Mouse (Mus musculus) heart, postnatal 0 days (tissue): ENCODE results near the gene Wdr45b. TPM values are rescaled to one million over a fixed set of nuclear protein-coding genes. Genes with fewer than 3 reads are reported as not detected.
"Not testable (repeated sequence)": the region's sequence is repeated elsewhere in the genome, so short reads cannot be mapped to it uniquely, and the experiment has no call there.

Experiments
- ATAC-seq: fragments of 200-750 bp; cut with Nextera tagmentation; 2 replicates; pipeline ENCODE4 v1.8.0; 2017; ENCODE audit warnings: low read depth, moderate number of reproducible peaks, moderate library complexity; ENCODE audit not compliant: insufficient read depth
- DNase-seq: peaks from one replicate; pipeline ENCODE4 v3.0.0-alpha.2; 2016; ENCODE audit warnings: low spot score
- H3K27ac ChIP-seq: fragments of 300-500 bp; sonication (generic); 2 replicates; pipeline ENCODE4 v1.5.1; 2014; ENCODE audit warnings: low read depth, mild to moderate bottlenecking
- H3K27me3 ChIP-seq: fragments of 300-500 bp; sonication (generic); 2 replicates; pipeline ENCODE4 v1.6.1; 2014; ENCODE audit warnings: low read length, mixed read lengths; ENCODE audit not compliant: control insufficient read depth, insufficient read depth
- H3K36me3 ChIP-seq: fragments of 300-500 bp; sonication (generic); replicated peaks from 2 replicates; pipeline ENCODE4 v1.6.1; 2014; ENCODE audit warnings: low read length, mixed read lengths; ENCODE audit not compliant: control insufficient read depth, insufficient read depth
- H3K4me1 ChIP-seq: fragments of 300-500 bp; sonication (generic); 2 replicates; pipeline ENCODE4 v1.6.1; 2014; ENCODE audit warnings: antibody characterized with exemption; ENCODE audit not compliant: control insufficient read depth, insufficient read depth
- H3K4me2 ChIP-seq: fragments of 300-500 bp; sonication (generic); 2 replicates; pipeline ENCODE4 v1.6.1; 2014; ENCODE audit warnings: low read depth, mild to moderate bottlenecking, low read length, moderate library complexity
- H3K4me3 ChIP-seq: fragments of 300-500 bp; sonication (generic); 2 replicates; pipeline ENCODE4 v1.5.1; 2014; ENCODE audit warnings: low read depth, low read length
- H3K9ac ChIP-seq: fragments of 300-500 bp; sonication (generic); replicated peaks from 2 replicates; pipeline ENCODE4 v1.6.1; 2014; ENCODE audit warnings: low read depth, low read length, mixed read lengths
- H3K9me3 ChIP-seq: fragments of 300-500 bp; sonication (generic); replicated peaks from 2 replicates; pipeline ENCODE4 v1.6.1; 2016; ENCODE audit warnings: low read length; ENCODE audit not compliant: control insufficient read depth
- CTCF ChIP-seq: IDR thresholded peaks from 2 replicates; pipeline ENCODE4 v1.5.1; 2016; ENCODE audit warnings: antibody characterized with exemption, control low read depth, low read depth
- EP300 ChIP-seq: IDR thresholded peaks from 2 replicates; pipeline ENCODE4 v1.6.1; 2016; ENCODE audit warnings: antibody characterized with exemption, low read depth
- WGBS: fragments of 180-500 bp; shearing (Covaris S2); extraction: QIAGEN DNeasy Blood & Tissue Kit; methylation state at CpG from one replicate; pipeline ENCODE4 v1.1.7; 2014; 5-methylcytosine and 5-hydroxymethylcytosine counted together
- polyA plus RNA-seq: library from polyadenylated mRNA; unstranded; fragments of >200 nt; fragmentation: Nextera tagmentation; extraction: Ambion mirVana; gene quantifications from 2 replicates; pipeline ENCODE4 v1.2.1, GENCODE M21; 2015
- total RNA-seq: library from RNA; depleted of rRNA; stranded (reverse); fragments of >200 nt; gene quantifications from 2 replicates; pipeline ENCODE4 v1.2.3, GENCODE M21; 2014; ENCODE audit warnings: low replicate concordance

Gene Wdr45b
- total and polyA plus RNA-seq, 2 experiments from 2014 or later = 64.7 to 76.1 TPM

DNA sequence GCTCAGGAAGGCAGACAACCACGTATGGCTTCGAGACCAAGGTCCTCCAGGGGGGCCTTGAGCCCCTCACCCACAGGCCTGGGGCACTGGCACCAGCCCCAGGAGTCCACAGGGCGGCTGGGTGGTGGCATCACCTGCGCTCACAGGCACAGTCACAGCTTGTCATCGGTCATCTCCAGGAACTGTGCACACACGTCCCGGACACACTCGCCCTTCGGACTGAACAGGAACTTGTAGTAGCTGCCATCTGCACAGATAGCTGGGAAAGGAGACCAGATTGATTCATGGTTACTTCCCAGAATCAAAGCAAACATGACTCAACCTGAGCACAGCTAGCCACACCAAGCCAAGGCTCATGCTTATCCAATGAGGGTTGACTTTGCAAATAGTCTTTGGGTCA lies 26.0 kb downstream of the Wdr45b start:
- Histone ChIP-seq H3K27ac (no peak overlapping the region), H3K36me3 (peaks cover 45% of the 10 kb centered on the region), H3K4me1 (no peaks in the 10 kb centered on the region), H3K4me3 (no peak overlapping the region), H3K4me2 (no peak overlapping the region), H3K27me3 (no peaks in the 10 kb centered on the region), H3K9me3 (no peaks in the 10 kb centered on the region), H3K9ac (no peak overlapping the region)
- ATAC-seq = no peak
- WGBS = 96% methylated on average over 9 of the region's 9 CpGs
- TF ChIP-seq EP300 (no peak), CTCF (no peak)
- DNase-seq = no peak

- no peak overlapping the region for H3K27ac ChIP-seq
- no peaks in the 10 kb centered on the region for H3K9me3 ChIP-seq
- 97% methylated on average over 5 of the region's 5 CpGs for WGBS
- no peak overlapping the region for H3K4me3 ChIP-seq
- DNase-seq = no peak
- H3K27me3 ChIP-seq = no peaks in the 10 kb centered on the region
- no peak for TF ChIP-seq CTCF
- TF ChIP-seq EP300 = no peak
- no peaks in the 10 kb centered on the region for H3K4me1 ChIP-seq
- peaks cover 40% of the 10 kb centered on the region for H3K36me3 ChIP-seq
- no peak for ATAC-seq
- no peak overlapping the region for H3K9ac ChIP-seq
- H3K4me2 ChIP-seq = no peak overlapping the region
Observed at GRCm38 (mm10) chr11:121326681-121327080, 27.6 kb downstream of the Wdr45b start.

DNA sequence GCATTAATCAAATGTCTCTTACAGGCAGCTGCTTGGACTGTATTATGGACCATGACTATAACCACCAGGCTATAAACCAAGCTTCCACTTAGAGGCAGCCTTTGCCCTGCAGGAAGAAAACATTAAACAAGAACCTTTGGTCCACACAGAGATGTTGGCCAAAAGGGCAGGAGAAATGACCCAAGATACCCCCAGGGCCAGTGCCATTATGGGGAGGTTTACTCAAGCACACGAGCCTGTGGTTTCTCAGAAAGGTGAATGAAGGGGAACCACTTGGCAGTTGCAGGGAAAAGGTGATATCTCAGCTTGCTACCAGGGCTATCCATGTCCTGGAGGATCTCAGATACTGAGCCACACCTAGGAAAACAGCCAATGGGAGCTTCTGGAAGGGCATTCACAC lies 28.2 kb downstream of the Wdr45b start:
- peaks cover 37% of the 10 kb centered on the region for H3K36me3 ChIP-seq
- 79% methylated on average over 1 of the region's 1 CpGs for WGBS

GRCm38 (mm10) chr11:121307712-121308111 lies 46.5 kb downstream of the Wdr45b start:
- not testable (repeated sequence) for H3K27me3 ChIP-seq, DNase-seq, H3K4me2 ChIP-seq, H3K4me1 ChIP-seq, H3K27ac ChIP-seq, H3K4me3 ChIP-seq, ATAC-seq, H3K9ac ChIP-seq
- H3K36me3 ChIP-seq = peaks cover 63% of the 10 kb centered on the region
- H3K9me3 ChIP-seq = peaks cover 10% of the 10 kb centered on the region
- WGBS = 88% methylated on average over 6 of the region's 6 CpGs

More for the DNA sequence above, 28.2 kb downstream of the Wdr45b start:
- Histone ChIP-seq H3K4me1 (no peaks in the 10 kb centered on the region), H3K9me3 (no peaks in the 10 kb centered on the region), H3K4me3 (no peak overlapping the region), H3K4me2 (no peak overlapping the region), H3K27me3 (no peaks in the 10 kb centered on the region), H3K27ac (no peak overlapping the region), H3K9ac (no peak overlapping the region)
- TF ChIP-seq EP300 = no peak
- no peak for TF ChIP-seq CTCF
- ATAC-seq (no peak), DNase-seq (no peak)

GRCm38 (mm10) chr11:121306608-121307007 lies 47.6 kb downstream of the Wdr45b start:
- H3K27ac ChIP-seq = no peak overlapping the region
- TF ChIP-seq CTCF (no peak), EP300 (no peak)
- no peak overlapping the region for H3K9ac ChIP-seq
- WGBS = 96% methylated on average over 8 of the region's 8 CpGs
- H3K9me3 ChIP-seq = peaks cover 10% of the 10 kb centered on the region
- no peak for DNase-seq
- no peak for ATAC-seq
- H3K4me1 ChIP-seq = no peaks in the 10 kb centered on the region
- no peak overlapping the region for H3K4me2 ChIP-seq
- no peaks in the 10 kb centered on the region for H3K27me3 ChIP-seq
- no peak overlapping the region for H3K4me3 ChIP-seq
- H3K36me3 ChIP-seq = peaks cover 73% of the 10 kb centered on the region

DNA sequence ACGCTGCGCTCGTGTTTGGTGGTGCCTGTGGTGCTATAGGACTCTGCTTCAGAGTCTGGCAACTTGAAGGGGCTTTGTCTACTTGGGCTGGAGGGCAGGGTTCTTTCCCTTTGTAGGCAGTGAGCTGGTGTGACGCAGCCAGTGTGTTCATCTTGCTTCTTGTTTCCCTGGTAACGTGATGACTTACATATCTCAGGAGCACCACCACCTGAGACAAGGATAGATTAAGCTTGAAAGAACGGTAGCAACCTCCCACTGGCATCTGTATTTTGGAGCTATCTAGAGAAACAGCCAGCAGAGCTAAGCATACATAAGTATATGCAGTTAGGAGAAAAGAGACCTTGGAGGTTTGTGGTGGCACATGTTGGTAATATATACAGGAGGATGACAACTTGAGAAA lies 48.9 kb downstream of the Wdr45b start:
- H3K27ac ChIP-seq = no peak overlapping the region
- H3K9ac ChIP-seq = no peak overlapping the region
- no peaks in the 10 kb centered on the region for H3K27me3 ChIP-seq
- no peaks in the 10 kb centered on the region for H3K4me1 ChIP-seq
- H3K36me3 ChIP-seq = peaks cover 81% of the 10 kb centered on the region
- no peak overlapping the region for H3K4me2 ChIP-seq
- ATAC-seq (no peak), DNase-seq (no peak)
- whole genome bisulfite sequencing = 94% methylated on average over 6 of the region's 6 CpGs
- TF ChIP-seq CTCF (no peak), EP300 (no peak)
- H3K9me3 ChIP-seq = peaks cover 5% of the 10 kb centered on the region
- no peak overlapping the region for H3K4me3 ChIP-seq
